Mouse (Mus musculus) heart, postnatal 0 days (tissue): ENCODE measurements at regions not wholly inside any gene's neighbourhood (a gene's known extent, or its start where the extent isn't known, plus 50 kb on each side); places are given as distances from the start of the nearest gene placed in this dataset.

Experiments
- ATAC-seq: fragments of 200-750 bp; cut with Nextera tagmentation; 2 replicates; pipeline ENCODE4 v1.8.0; 2017; ENCODE audit warnings: low read depth, moderate number of reproducible peaks, moderate library complexity; ENCODE audit not compliant: insufficient read depth
- DNase-seq: peaks from one replicate; pipeline ENCODE4 v3.0.0-alpha.2; 2016; ENCODE audit warnings: low spot score
- H3K27ac ChIP-seq: fragments of 300-500 bp; sonication (generic); 2 replicates; pipeline ENCODE4 v1.5.1; 2014; ENCODE audit warnings: low read depth, mild to moderate bottlenecking
- H3K27me3 ChIP-seq: fragments of 300-500 bp; sonication (generic); 2 replicates; pipeline ENCODE4 v1.6.1; 2014; ENCODE audit warnings: low read length, mixed read lengths; ENCODE audit not compliant: control insufficient read depth, insufficient read depth
- H3K36me3 ChIP-seq: fragments of 300-500 bp; sonication (generic); replicated peaks from 2 replicates; pipeline ENCODE4 v1.6.1; 2014; ENCODE audit warnings: low read length, mixed read lengths; ENCODE audit not compliant: control insufficient read depth, insufficient read depth
- H3K4me1 ChIP-seq: fragments of 300-500 bp; sonication (generic); 2 replicates; pipeline ENCODE4 v1.6.1; 2014; ENCODE audit warnings: antibody characterized with exemption; ENCODE audit not compliant: control insufficient read depth, insufficient read depth
- H3K4me2 ChIP-seq: fragments of 300-500 bp; sonication (generic); 2 replicates; pipeline ENCODE4 v1.6.1; 2014; ENCODE audit warnings: low read depth, mild to moderate bottlenecking, low read length, moderate library complexity
- H3K4me3 ChIP-seq: fragments of 300-500 bp; sonication (generic); 2 replicates; pipeline ENCODE4 v1.5.1; 2014; ENCODE audit warnings: low read depth, low read length
- H3K9ac ChIP-seq: fragments of 300-500 bp; sonication (generic); replicated peaks from 2 replicates; pipeline ENCODE4 v1.6.1; 2014; ENCODE audit warnings: low read depth, low read length, mixed read lengths
- H3K9me3 ChIP-seq: fragments of 300-500 bp; sonication (generic); replicated peaks from 2 replicates; pipeline ENCODE4 v1.6.1; 2016; ENCODE audit warnings: low read length; ENCODE audit not compliant: control insufficient read depth
- CTCF ChIP-seq: IDR thresholded peaks from 2 replicates; pipeline ENCODE4 v1.5.1; 2016; ENCODE audit warnings: antibody characterized with exemption, control low read depth, low read depth
- EP300 ChIP-seq: IDR thresholded peaks from 2 replicates; pipeline ENCODE4 v1.6.1; 2016; ENCODE audit warnings: antibody characterized with exemption, low read depth
- WGBS: fragments of 180-500 bp; shearing (Covaris S2); extraction: QIAGEN DNeasy Blood & Tissue Kit; methylation state at CpG from one replicate; pipeline ENCODE4 v1.1.7; 2014; 5-methylcytosine and 5-hydroxymethylcytosine counted together

- WGBS, result 65% methylated on average over 3 of the region's 3 CpGs
- Histone ChIP-seq H3K4me3 (no peak overlapping the region), H3K4me2 (no peak overlapping the region), H3K4me1 (no peaks in the 10 kb centered on the region), H3K27ac (no peak overlapping the region), H3K9me3 (no peaks in the 10 kb centered on the region), H3K36me3 (no peaks in the 10 kb centered on the region), H3K9ac (no peak overlapping the region), H3K27me3 (no peaks in the 10 kb centered on the region)
- no peak for TF ChIP-seq EP300
- TF ChIP-seq CTCF, result no peak
- ATAC-seq (no peak), DNase-seq (no peak)
Observed at GRCm38 (mm10) chr14:72850884-72851283, 141.1 kb upstream of the Fndc3a start.

- no peaks in the 10 kb centered on the region for H3K27me3 ChIP-seq
- H3K9ac ChIP-seq, result no peak overlapping the region
- no peak overlapping the region for H3K4me3 ChIP-seq
- WGBS, result 78% methylated on average over 4 of the region's 4 CpGs
- ATAC-seq, result no peak
- H3K4me1 ChIP-seq, result no peaks in the 10 kb centered on the region
- TF ChIP-seq EP300, result no peak
- no peak overlapping the region for H3K4me2 ChIP-seq
- no peaks in the 10 kb centered on the region for H3K36me3 ChIP-seq
- no peaks in the 10 kb centered on the region for H3K9me3 ChIP-seq
- H3K27ac ChIP-seq, result no peak overlapping the region
- DNase-seq, result no peak
Observed at GRCm38 (mm10) chr14:72848271-72848955, 138.6 kb upstream of the Fndc3a start.

GRCm38 (mm10) chr14:72847466-72847865, 137.7 kb upstream of the Fndc3a start:
- no peak overlapping the region for H3K4me2 ChIP-seq
- H3K36me3 ChIP-seq, result no peaks in the 10 kb centered on the region
- H3K27me3 ChIP-seq, result no peaks in the 10 kb centered on the region
- no peak for TF ChIP-seq EP300
- no peak for TF ChIP-seq CTCF
- no peaks in the 10 kb centered on the region for H3K9me3 ChIP-seq
- no peak overlapping the region for H3K4me3 ChIP-seq
- no peak overlapping the region for H3K9ac ChIP-seq
- ATAC-seq, result no peak
- H3K27ac ChIP-seq, result no peak overlapping the region
- no peaks in the 10 kb centered on the region for H3K4me1 ChIP-seq
- no peak for DNase-seq
- WGBS, result 67% methylated on average over 7 of the region's 7 CpGs

- no peaks in the 10 kb centered on the region for H3K4me1 ChIP-seq
- H3K9me3 ChIP-seq, result no peaks in the 10 kb centered on the region
- no peak for ATAC-seq
- H3K27me3 ChIP-seq, result no peaks in the 10 kb centered on the region
- no peak overlapping the region for H3K9ac ChIP-seq
- H3K4me3 ChIP-seq, result no peak overlapping the region
- no peak for TF ChIP-seq CTCF
- no peak for TF ChIP-seq EP300
- no peaks in the 10 kb centered on the region for H3K36me3 ChIP-seq
- DNase-seq, result no peak
- no peak overlapping the region for H3K27ac ChIP-seq
- H3K4me2 ChIP-seq, result no peak overlapping the region
- 86% methylated on average over 5 of the region's 5 CpGs for WGBS
Observed at GRCm38 (mm10) chr14:72845621-72846440, 136.0 kb upstream of the Fndc3a start.

DNA sequence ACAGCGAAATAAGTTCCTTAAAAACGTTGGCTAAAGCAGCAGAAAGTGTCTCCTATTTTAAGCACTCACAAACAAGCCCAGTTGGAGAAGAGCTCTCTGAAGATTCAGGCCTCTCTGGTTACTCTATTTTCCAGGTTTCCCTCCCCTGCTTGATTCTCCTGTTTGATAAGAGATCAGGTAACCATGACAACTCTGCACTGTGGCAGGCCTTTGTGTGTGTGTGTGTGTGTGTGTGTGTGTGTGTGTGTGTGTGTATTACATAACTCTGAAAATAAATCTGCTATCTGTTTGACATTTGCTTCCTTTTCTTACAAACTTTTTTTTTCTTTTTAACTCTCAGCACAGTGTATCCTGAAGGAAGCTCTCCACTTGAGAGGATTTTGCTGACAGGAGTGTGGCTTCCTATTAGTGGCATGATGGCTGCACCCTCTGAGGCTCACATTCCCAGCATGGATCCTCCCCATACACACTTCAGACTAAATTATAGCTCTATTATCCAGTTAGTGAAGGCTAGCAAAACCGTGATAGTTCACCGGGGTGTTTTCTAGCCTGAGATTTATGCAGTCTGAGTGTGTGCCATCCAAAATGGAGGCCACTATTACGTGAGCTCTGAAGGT, 135.1 kb upstream of the Fndc3a start:
- Histone ChIP-seq H3K36me3 (no peaks in the 10 kb centered on the region), H3K27ac (no peak overlapping the region), H3K4me2 (no peak overlapping the region), H3K4me3 (no peak overlapping the region), H3K27me3 (no peaks in the 10 kb centered on the region), H3K9me3 (no peaks in the 10 kb centered on the region), H3K4me1 (no peaks in the 10 kb centered on the region), H3K9ac (no peak overlapping the region)
- 59% methylated on average over 5 of the region's 5 CpGs for WGBS
- ATAC-seq (no peak), DNase-seq (no peak)
- TF ChIP-seq CTCF (no peak), EP300 (no peak)
